Comparison of ENCODE assay signal across 10 mouse cellular contexts in the genomic region with DNA sequence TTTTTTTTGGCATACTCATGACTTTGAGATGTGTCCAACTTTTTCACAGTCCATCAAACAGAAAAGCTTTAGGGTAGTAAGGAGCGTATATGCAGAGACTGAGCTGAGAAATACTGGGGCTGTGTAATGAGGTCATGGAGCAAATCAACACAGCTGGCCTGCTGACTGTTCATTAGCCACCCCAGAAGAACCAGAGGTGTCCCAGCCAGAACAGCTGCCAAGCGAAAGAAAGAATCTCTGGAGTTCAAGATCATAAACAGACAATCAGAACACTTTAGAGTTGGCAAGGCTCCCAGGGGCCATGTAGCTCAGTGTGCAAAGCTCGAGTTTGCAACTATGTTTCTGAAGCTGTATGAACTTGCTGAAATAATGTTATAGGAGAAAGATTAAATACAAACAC. TPM values are rescaled to one million over a fixed set of nuclear protein-coding genes. Genes with fewer than 3 reads are reported as not detected.
A peak's percentile ranks its signal among the peaks of the same experiment; 100 is the strongest.
DNase-seq lines count a peak whose midpoint lies in the region; ATAC-seq and TF ChIP-seq lines count a peak whose summit lies in the region.
"Had no signal": no experiment of that assay in that cellular context is flagged by ENCODE, and none has a peak within 500 bp of the region (broad histone marks: within the 10 kb centered on the region; RNA-seq: fewer than 3 reads in every experiment).

No protein-coding gene starts in this region.

- H3K27ac ChIP-seq in forebrain, embryonic 15.5 days (replicated peaks) = no peak overlapping the region
- H3K27ac ChIP-seq in forebrain, embryonic 11.5 days (ENCODE audit: low read depth, low read length) = no peak overlapping the region
- H3K27ac ChIP-seq in lung, embryonic 16.5 days (ENCODE audit: low read length) = no peak overlapping the region
- H3K27ac ChIP-seq in stomach, embryonic 15.5 days = no peak overlapping the region
- H3K27ac ChIP-seq in left cerebral cortex, adult 2 months = no peak overlapping the region
- H3K27ac ChIP-seq: macrophage had no signal

- H3K9ac ChIP-seq in forebrain, embryonic 15.5 days (replicated peaks) = no peak overlapping the region
- H3K9ac ChIP-seq in forebrain, embryonic 11.5 days (ENCODE audit: low read length) = no peak overlapping the region
- no peak overlapping the region for H3K9ac ChIP-seq in lung, embryonic 16.5 days (ENCODE audit: low read length)
- no peak overlapping the region for H3K9ac ChIP-seq in stomach, embryonic 15.5 days

- no peak overlapping the region for H3K4me3 ChIP-seq in forebrain, embryonic 15.5 days
- no peak overlapping the region for H3K4me3 ChIP-seq in forebrain, embryonic 11.5 days (ENCODE audit: low read depth, low read length)
- no peak overlapping the region for H3K4me3 ChIP-seq in lung, embryonic 16.5 days (ENCODE audit: low read length)
- no peak overlapping the region for H3K4me3 ChIP-seq in stomach, embryonic 15.5 days (replicated peaks)
- no peak overlapping the region for H3K4me3 ChIP-seq in left cerebral cortex, adult 2 months

- H3K36me3 ChIP-seq in forebrain, embryonic 15.5 days = no peaks in the 10 kb centered on the region
- no peaks in the 10 kb centered on the region for H3K36me3 ChIP-seq in forebrain, embryonic 11.5 days (ENCODE audit: control insufficient read depth, insufficient read depth, low read length)
- H3K36me3 ChIP-seq in lung, embryonic 16.5 days (ENCODE audit: control insufficient read depth, insufficient read depth, low read length) = no peaks in the 10 kb centered on the region
- H3K36me3 ChIP-seq in stomach, embryonic 15.5 days = no peaks in the 10 kb centered on the region

- ATAC-seq in forebrain, embryonic 15.5 days (replicated peaks) = 0 out of 2 replicates have a peak, but pooled peaks have one; percentile 53
- ATAC-seq in forebrain, embryonic 11.5 days (replicated peaks; ENCODE audit: low FRiP score) = no peak
- ATAC-seq in lung, embryonic 16.5 days (ENCODE audit: low read depth) = peak; percentile 100
- peak; percentile 89 for ATAC-seq in stomach, embryonic 15.5 days (ENCODE audit: insufficient read depth, low FRiP score, low read depth)

- no peak overlapping the region for H3K4me2 ChIP-seq in forebrain, embryonic 15.5 days (replicated peaks)
- no peak overlapping the region for H3K4me2 ChIP-seq in forebrain, embryonic 11.5 days (ENCODE audit: low read depth, low read length, severe bottlenecking)
- H3K4me2 ChIP-seq in lung, embryonic 16.5 days (ENCODE audit: low read depth, low read length) = no peak overlapping the region
- no peak overlapping the region for H3K4me2 ChIP-seq in stomach, embryonic 15.5 days

- H3K4me1 ChIP-seq in forebrain, embryonic 15.5 days = no peaks in the 10 kb centered on the region
- no peaks in the 10 kb centered on the region for H3K4me1 ChIP-seq in forebrain, embryonic 11.5 days (replicated peaks; ENCODE audit: control insufficient read depth, insufficient read depth, low read length)
- no peaks in the 10 kb centered on the region; the same call in 1 of the 2 replicates for H3K4me1 ChIP-seq in lung, embryonic 16.5 days (replicated peaks; ENCODE audit: control insufficient read depth, insufficient read depth, low read length)
- H3K4me1 ChIP-seq in stomach, embryonic 15.5 days = no peaks in the 10 kb centered on the region

- 46% methylated on average over 3 of the region's 3 CpGs for WGBS in forebrain, embryonic 15.5 days
- WGBS in forebrain, embryonic 11.5 days = 81% methylated on average over 3 of the region's 3 CpGs
- WGBS in lung, embryonic 16.5 days = 22% methylated on average over 3 of the region's 3 CpGs
- WGBS in stomach, embryonic 15.5 days = 25% methylated on average over 3 of the region's 3 CpGs

- DNase-seq in forebrain, embryonic 11.5 days (ENCODE audit: low spot score) = no peak
- no peak for DNase-seq in lung, adult 18-20 months
- DNase-seq in heart, postnatal 4 days = peak; percentile 61
- DNase-seq in urinary bladder, postnatal 10 days (ENCODE audit: low spot score) = no peak
- DNase-seq in left cerebral cortex, adult 2 months (ENCODE audit: extremely low spot score in 1 of 2, low spot score in 2 of 2) = no peak
- DNase-seq: thymus, postnatal 4 days had no signal

- TF ChIP-seq CTCF in left cerebral cortex, adult 2 months (IDR thresholded peaks at IDR 0.05) = no peak

- intact Hi-C loops in left cerebral cortex, adult 2 months (cut with DNase I) = no loop called here

- H3K9me3 ChIP-seq in forebrain, embryonic 15.5 days = no peaks in the 10 kb centered on the region
- no peaks in the 10 kb centered on the region for H3K9me3 ChIP-seq in forebrain, embryonic 11.5 days (ENCODE audit: control insufficient read depth, low read length)
- H3K9me3 ChIP-seq in lung, embryonic 16.5 days (ENCODE audit: control insufficient read depth, low read length) = no peaks in the 10 kb centered on the region
- H3K9me3 ChIP-seq in stomach, embryonic 15.5 days = no peaks in the 10 kb centered on the region

- no peaks in the 10 kb centered on the region for H3K27me3 ChIP-seq in forebrain, embryonic 15.5 days
- no peaks in the 10 kb centered on the region for H3K27me3 ChIP-seq in forebrain, embryonic 11.5 days (ENCODE audit: control insufficient read depth, insufficient read depth, low read length)
- H3K27me3 ChIP-seq in lung, embryonic 16.5 days (ENCODE audit: control insufficient read depth, insufficient read depth, low read depth, low read length) = no peaks in the 10 kb centered on the region
- no peaks in the 10 kb centered on the region for H3K27me3 ChIP-seq in stomach, embryonic 15.5 days (replicated peaks)

RNA-seq across cellular contexts. Expression of a gene that starts 35.1 kb away (rescaled TPM):
- 0.18 and 0.32 TPM in 2 replicates for polyA plus RNA-seq in forebrain, embryonic 15.5 days (2015; fragmentation: Nextera tagmentation; extraction: Ambion mirVana)
- polyA plus RNA-seq in forebrain, embryonic 11.5 days (2014; fragmentation: Nextera tagmentation; extraction: Ambion mirVana) = 0.23 and 0.48 TPM in 2 replicates
- polyA plus RNA-seq in lung, embryonic 16.5 days (2015; fragmentation: Nextera tagmentation; extraction: Ambion mirVana) = 2.0 and 3.4 TPM in 2 replicates
- total RNA-seq in heart, postnatal 4 days (2021) = 1 to 10 TPM; 1.3 to 1.5 TPM
- 5.4 and 5.7 TPM in 2 replicates for polyA plus RNA-seq in stomach, embryonic 15.5 days (2015; fragmentation: Nextera tagmentation; extraction: Ambion mirVana)
- total RNA-seq in left cerebral cortex, adult 2 months (2021) = 1 to 10 TPM; 4.1 to 5.5 TPM
- polyA plus RNA-seq: macrophage had no signal
